Mouse (Mus musculus) limb, embryonic 14.5 days (tissue): Measurements from ENCODE around the gene Rell1. TPM values are rescaled to one million over a fixed set of nuclear protein-coding genes. Genes with fewer than 3 reads are reported as not detected.

Experiments
- ATAC-seq: fragments of 200-750 bp; cut with Nextera tagmentation; 2 replicates; pipeline ENCODE4 v1.8.0; 2017; ENCODE audit warnings: low read depth, moderate number of reproducible peaks, moderate TSS enrichment; ENCODE audit not compliant: low FRiP score
- DNase-seq: peaks from one replicate; pipeline ENCODE4 v3.0.0-alpha.2; 2015; ENCODE audit warnings: low spot score
- H3K27ac ChIP-seq: fragments of 300-500 bp; sonication (generic); replicated peaks from 2 replicates; pipeline ENCODE4 v1.5.1; 2014; ENCODE audit warnings: low read depth, mild to moderate bottlenecking, low read length, moderate library complexity, mixed read lengths
- H3K27me3 ChIP-seq: fragments of 300-500 bp; sonication (generic); 2 replicates; pipeline ENCODE4 v1.6.1; 2014; ENCODE audit warnings: low read length, mixed read lengths; ENCODE audit not compliant: control insufficient read depth, insufficient read depth
- H3K36me3 ChIP-seq: fragments of 300-500 bp; sonication (generic); 2 replicates; pipeline ENCODE4 v1.6.1; 2014; ENCODE audit warnings: mild to moderate bottlenecking, low read length, moderate library complexity, mixed read lengths; ENCODE audit not compliant: control insufficient read depth, insufficient read depth
- H3K4me1 ChIP-seq: fragments of 300-500 bp; sonication (generic); 2 replicates; pipeline ENCODE4 v1.6.1; 2014; ENCODE audit warnings: antibody characterized with exemption, low read length, mixed read lengths; ENCODE audit not compliant: control insufficient read depth, insufficient read depth
- H3K4me2 ChIP-seq: fragments of 300-500 bp; sonication (generic); replicated peaks from 2 replicates; pipeline ENCODE4 v1.6.1; 2014; ENCODE audit warnings: low read depth, mild to moderate bottlenecking, low read length, moderate library complexity; ENCODE audit not compliant: severe bottlenecking
- H3K4me3 ChIP-seq: fragments of 300-500 bp; sonication (generic); replicated peaks from 2 replicates; pipeline ENCODE4 v1.5.1; 2014; ENCODE audit warnings: low read length
- H3K9ac ChIP-seq: fragments of 300-500 bp; sonication (generic); 2 replicates; pipeline ENCODE4 v1.6.1; 2014; ENCODE audit warnings: mild to moderate bottlenecking, low read depth, low read length, moderate library complexity; ENCODE audit not compliant: severe bottlenecking
- H3K9me3 ChIP-seq: fragments of 300-500 bp; sonication (generic); 2 replicates; pipeline ENCODE4 v1.6.1; 2016; ENCODE audit warnings: low read length; ENCODE audit not compliant: control insufficient read depth
- POLR2A ChIP-seq: fragments of 200-500 bp; IDR thresholded peaks from 2 replicates; pipeline ENCODE4 v1.8.0; 2012; ENCODE audit warnings: inconsistent platforms, mild to moderate bottlenecking, moderate library complexity, borderline replicate concordance; ENCODE audit not compliant: insufficient read depth, insufficient read length; ENCODE audit errors: extremely low read depth
- WGBS: fragments of 180-500 bp; shearing (Covaris S2); extraction: QIAGEN DNeasy Blood & Tissue Kit; methylation state at CpG from one replicate; pipeline ENCODE4 v1.1.7; 2014; 5-methylcytosine and 5-hydroxymethylcytosine counted together
- polyA plus RNA-seq, 2 experiments: library from polyadenylated mRNA; depleted of rRNA in 1 of 2; stranded (reverse) in 1 of 2; unstranded in 1 of 2; fragments of >200 nt; fragmentation: Nextera tagmentation in 1 of 2; extraction: Ambion mirVana in 1 of 2; gene quantifications; 2 replicates each; pipeline versions ENCODE4 v1.2.1 to v1.2.3; 2012 to 2014

The Rell1 gene
- polyA plus RNA-seq, 2 experiments, result 12.2 to 12.8 TPM

GRCm38 (mm10) chr5:63941891-63942290 lies 26.8 kb downstream of the Rell1 start:
- H3K36me3 ChIP-seq, result no peaks in the 10 kb centered on the region; the same call in 1 of the 2 replicates
- no peak for TF ChIP-seq POLR2A
- no peak overlapping the region for H3K27ac ChIP-seq
- H3K27me3 ChIP-seq, result no peaks in the 10 kb centered on the region
- H3K4me2 ChIP-seq, result no peak overlapping the region
- DNase-seq, result peak; percentile 16
- no peak overlapping the region for H3K9ac ChIP-seq
- H3K9me3 ChIP-seq, result no peaks in the 10 kb centered on the region
- 63% methylated on average over 5 of the region's 5 CpGs for WGBS
- no peaks in the 10 kb centered on the region for H3K4me1 ChIP-seq
- ATAC-seq, result no peak
- H3K4me3 ChIP-seq, result no peak overlapping the region

- H3K9me3 ChIP-seq, result no peaks in the 10 kb centered on the region
Observed at GRCm38 (mm10) chr5:63938575-63938974, 30.1 kb downstream of the Rell1 start.

DNA sequence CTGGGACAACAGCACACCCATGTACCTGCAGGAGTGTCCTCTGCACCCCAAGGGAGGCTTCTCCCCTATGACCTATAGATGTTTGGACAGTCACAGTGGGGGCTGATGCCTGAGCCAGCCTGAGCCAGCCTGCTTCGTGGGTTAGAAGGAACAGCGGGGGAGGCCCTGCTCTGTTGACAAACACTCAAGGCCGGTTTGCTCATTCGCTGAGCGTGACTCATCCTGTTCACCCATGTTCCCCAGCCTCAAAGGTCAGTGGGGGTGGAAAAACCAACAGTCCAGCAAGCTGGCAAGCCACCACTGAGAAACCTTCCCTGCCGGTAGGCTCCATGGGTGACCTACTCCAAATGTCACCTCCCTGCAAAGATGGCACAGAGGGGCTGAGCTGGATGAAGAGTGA lies 32.0 kb downstream of the Rell1 start:
- DNase-seq (no peak), ATAC-seq (no peak)
- no peak for TF ChIP-seq POLR2A
- no peaks in the 10 kb centered on the region for H3K27me3 ChIP-seq
- no peak overlapping the region for H3K9ac ChIP-seq
- peaks cover 9% of the 10 kb centered on the region; the same call in 1 of the 2 replicates for H3K36me3 ChIP-seq
- WGBS, result 84% methylated on average over 6 of the region's 6 CpGs
- H3K4me3 ChIP-seq, result no peak overlapping the region
- no peaks in the 10 kb centered on the region for H3K9me3 ChIP-seq
- no peak overlapping the region for H3K27ac ChIP-seq
- no peak overlapping the region for H3K4me2 ChIP-seq
- no peaks in the 10 kb centered on the region for H3K4me1 ChIP-seq

More at GRCm38 (mm10) chr5:63938575-63938974, 30.1 kb downstream of the Rell1 start:
- Histone ChIP-seq H3K4me1 (no peaks in the 10 kb centered on the region), H3K4me3 (no peak overlapping the region), H3K9ac (no peak overlapping the region), H3K36me3 (peaks cover 9% of the 10 kb centered on the region; the same call in 1 of the 2 replicates), H3K4me2 (no peak overlapping the region), H3K27me3 (no peaks in the 10 kb centered on the region), H3K27ac (no peak overlapping the region)
- no peak for TF ChIP-seq POLR2A
- 83% methylated on average over 4 of the region's 4 CpGs for WGBS
- ATAC-seq (no peak), DNase-seq (no peak)

DNA sequence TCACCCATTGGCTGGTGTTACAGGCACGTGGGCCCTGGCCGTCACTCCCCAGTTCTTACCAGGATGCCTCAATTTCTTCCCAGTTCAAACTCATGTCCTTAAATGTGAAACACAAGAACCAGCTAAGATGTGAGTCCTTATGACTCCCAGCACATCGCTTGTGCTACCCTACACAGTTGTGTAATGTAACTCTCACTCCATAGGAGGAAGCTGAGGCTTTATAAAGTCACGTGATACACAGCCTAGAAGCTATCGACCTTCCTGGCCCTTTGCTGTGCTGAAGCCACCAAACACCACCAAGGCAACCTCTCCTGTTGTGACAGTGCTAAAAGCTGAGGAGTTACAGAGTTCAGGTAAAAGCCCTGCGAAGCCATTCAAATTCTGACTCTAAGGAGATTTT lies 33.1 kb downstream of the Rell1 start:
- H3K4me2 ChIP-seq, result no peak overlapping the region
- no peak overlapping the region for H3K27ac ChIP-seq
- no peak for DNase-seq
- no peak for TF ChIP-seq POLR2A
- no peaks in the 10 kb centered on the region for H3K4me1 ChIP-seq
- peaks cover 9% of the 10 kb centered on the region; the same call in 1 of the 2 replicates for H3K36me3 ChIP-seq
- H3K27me3 ChIP-seq, result no peaks in the 10 kb centered on the region
- 82% methylated on average over 6 of the region's 6 CpGs for WGBS
- H3K9me3 ChIP-seq, result no peaks in the 10 kb centered on the region
- ATAC-seq, result no peak
- H3K4me3 ChIP-seq, result no peak overlapping the region
- no peak overlapping the region for H3K9ac ChIP-seq

DNA sequence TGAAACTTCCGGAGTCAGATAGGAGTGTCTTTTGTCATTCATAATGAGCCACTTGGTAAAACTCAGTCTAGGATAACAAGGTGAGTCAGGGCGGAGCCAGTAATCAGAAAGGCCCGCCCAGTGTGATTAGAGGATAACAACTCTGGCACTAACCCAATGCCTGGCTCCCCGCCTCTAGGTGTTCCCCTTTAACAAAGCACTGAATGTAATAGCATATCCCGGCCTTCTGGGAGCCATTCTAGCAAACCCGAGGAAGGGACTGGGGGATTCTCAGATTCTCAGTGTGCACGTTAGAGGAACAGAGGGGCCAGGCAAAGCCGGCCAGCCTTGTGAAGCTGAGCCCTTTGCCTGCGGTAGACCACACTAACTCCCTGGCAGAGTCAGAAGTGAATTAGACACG lies 35.9 kb downstream of the Rell1 start:
- H3K27ac ChIP-seq, result no peak overlapping the region
- H3K27me3 ChIP-seq, result no peaks in the 10 kb centered on the region
- H3K4me2 ChIP-seq, result no peak overlapping the region
- peaks cover 13% of the 10 kb centered on the region; the same call in 1 of the 2 replicates for H3K36me3 ChIP-seq
- H3K9ac ChIP-seq, result no peak overlapping the region
- DNase-seq, result peak; percentile 40
- H3K9me3 ChIP-seq, result no peaks in the 10 kb centered on the region
- WGBS, result 49% methylated on average over 10 of the region's 10 CpGs
- H3K4me3 ChIP-seq, result no peak overlapping the region
- no peaks in the 10 kb centered on the region for H3K4me1 ChIP-seq
- TF ChIP-seq POLR2A, result no peak
- ATAC-seq, result no peak
